Mouse (Mus musculus) mouse embryonic stem cell (cell line): ENCODE measurements around the gene Olfr213.
"Not testable (repeated sequence)": the region's sequence is repeated elsewhere in the genome, so short reads cannot be mapped to it uniquely, and the experiment has no call there.

ENCODE experiments used
- in situ Hi-C, 2 experiments: fragments of 300-500 bp; cut with MboI; formaldehyde crosslinking; loops; 1 replicate in 1 of 2; 3 replicates in 1 of 2; pipeline ENCODE4 v1.14.3; 2019 to 2020; ENCODE audit warnings: low sequenced_read_pairs in 2 of 2, low pct_unique_long_range_greater_than_20kb in 1 of 2, mixed read lengths in 1 of 2; ENCODE audit not compliant: unreplicated experiment in 1 of 2

Gene Olfr213

DNA sequence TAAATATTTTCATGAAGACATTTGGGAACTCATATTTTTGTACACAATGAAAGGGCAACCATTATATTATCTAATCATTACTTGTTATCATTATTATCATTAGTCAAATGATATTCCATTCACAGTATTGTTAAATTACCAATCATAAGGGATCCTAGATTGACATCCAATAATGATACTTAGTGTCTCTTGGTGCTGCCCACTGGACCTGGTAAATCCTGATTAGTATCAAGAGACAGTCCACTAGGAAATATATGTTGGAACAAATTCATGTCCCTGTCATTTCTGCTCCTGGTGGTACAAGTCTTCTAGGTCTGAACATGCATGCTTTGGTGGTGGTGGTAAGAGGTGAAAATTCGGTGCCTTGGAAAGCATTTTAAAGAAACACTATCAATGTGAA lies at the start of gene Olfr213:
TSS of gene Olfr213 (plus strand) at position 301 of the 400 bp plus-strand sequence.
- in situ Hi-C loops = no loop called here

DNA sequence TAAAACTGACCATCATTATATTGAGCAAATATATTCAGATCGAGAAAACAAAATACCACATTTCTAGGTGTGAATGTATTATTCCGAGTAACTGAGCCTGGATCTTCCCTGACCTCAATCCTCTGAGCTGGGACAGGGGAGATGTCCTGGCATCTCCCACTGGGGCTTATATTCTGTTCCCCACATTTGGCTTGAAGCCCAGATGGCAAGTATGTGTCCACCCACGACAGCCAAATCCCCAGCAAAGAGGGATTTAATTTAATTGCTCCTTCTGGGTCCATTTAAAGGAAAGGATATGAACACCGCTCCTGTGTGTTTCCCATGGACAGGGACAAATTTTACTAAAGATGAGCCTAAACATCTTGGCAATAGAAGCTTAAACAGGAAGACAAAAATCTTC lies 49.5 kb upstream of the Olfr213 start, which contains the start of gene Olfr211:
TSS of gene Olfr211 (plus strand) at position 301 of the 400 bp plus-strand sequence.
- in situ Hi-C loops = no loop called here

GRCm38 (mm10) chr6:116493742-116494141 lies 44.5 kb upstream of the Olfr213 start:
- in situ Hi-C loops = no loop called here

DNA sequence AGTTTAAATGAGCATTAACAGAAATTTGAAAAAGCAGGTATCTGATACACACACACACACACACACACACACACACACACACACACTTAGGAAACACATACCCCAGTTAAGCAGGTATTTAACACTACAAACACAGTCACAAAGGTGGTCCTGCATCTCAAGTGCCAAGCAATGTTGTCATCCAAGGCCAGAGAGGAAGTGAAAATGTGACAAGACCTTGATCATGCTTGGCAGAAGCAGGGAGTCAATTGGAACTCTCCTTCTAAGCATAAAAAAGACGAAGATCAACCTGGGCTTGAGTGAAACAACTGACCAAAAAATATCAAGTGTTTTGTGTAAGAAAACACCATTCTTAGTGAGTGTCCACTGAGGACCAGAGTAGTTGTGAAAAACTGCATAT lies 42.3 kb upstream of the Olfr213 start:
- in situ Hi-C loops = no loop called here

DNA sequence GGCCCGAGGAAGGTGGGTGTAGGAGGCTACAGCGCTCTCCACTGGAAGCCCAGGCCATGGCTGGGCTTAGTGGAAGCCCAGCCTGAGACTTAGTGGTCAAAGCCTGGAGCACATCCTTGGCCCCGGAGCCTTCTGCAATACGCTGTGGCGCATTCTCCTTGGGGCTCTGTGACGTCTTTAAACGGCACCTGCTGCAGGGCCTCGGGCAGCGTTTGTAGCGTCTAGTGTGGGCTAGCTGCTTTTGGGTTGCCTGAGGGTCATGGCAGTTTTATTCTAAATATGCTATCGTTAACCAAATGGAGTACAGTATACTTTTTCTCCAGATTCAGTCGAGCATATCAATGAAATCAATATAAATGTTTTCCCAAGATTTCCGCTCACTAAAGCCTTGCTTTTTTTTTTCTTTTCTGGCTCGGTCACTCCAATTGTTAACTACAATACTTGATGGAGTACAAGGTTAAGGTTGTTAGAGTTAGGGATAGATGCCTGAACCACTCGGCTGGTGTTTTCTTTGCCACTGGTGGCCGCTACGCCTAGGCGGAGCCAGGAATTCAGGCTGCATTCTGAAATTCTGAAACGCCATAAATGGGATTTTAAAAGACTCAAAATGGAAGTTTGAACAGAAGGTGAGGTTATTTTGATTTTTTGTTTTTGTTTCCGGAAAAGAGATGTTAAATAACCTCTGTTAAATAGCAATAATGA lies 31.8 kb upstream of the Olfr213 start, which contains the start of gene Olfr212:
TSS of gene Olfr212 (plus strand) at position 215 of the 702 bp plus-strand sequence.
- in situ Hi-C loops = not testable (repeated sequence)

DNA sequence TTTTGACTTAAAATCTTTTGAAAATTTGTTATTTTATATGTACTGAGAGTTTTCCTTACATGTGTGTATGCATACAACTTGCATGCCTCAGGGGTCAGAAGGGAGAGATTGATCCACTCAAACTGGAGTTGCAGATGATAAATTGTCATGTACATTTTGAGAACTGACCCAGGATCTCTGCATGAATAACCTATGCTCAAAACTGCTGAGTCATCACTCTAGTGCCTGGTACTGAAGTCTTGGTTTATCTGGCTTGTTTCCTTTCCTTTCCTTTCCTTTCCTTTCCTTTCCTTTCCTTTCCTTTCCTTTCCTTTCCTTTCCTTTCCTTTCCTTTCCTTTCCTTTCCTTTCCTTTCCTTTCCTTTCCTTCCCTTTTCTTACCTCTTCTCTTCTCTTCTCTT lies 23.4 kb upstream of the Olfr213 start:
- in situ Hi-C loops = no loop called here

GRCm38 (mm10) chr6:116542500-116542899 lies 4.2 kb downstream of the Olfr213 start:
- in situ Hi-C loops = no loop called here

- in situ Hi-C loops = loop anchor here (25.0 kb wide), 3 partner anchors 264 to 364 kb away; partner anchors contain the start of genes Tmcc1 (in 1 of the 2) and Zfand4 (in 1 of the 2)
These were observed 12.6 kb downstream of the Olfr213 start, which contains the start of gene Gm5580 for GRCm38 (mm10) chr6:116550841-116551240. TSS of gene Gm5580 (plus strand) at chr6:116551141.

- in situ Hi-C loops = loop anchor here (25.0 kb wide), 3 partner anchors 267 to 367 kb away; partner anchors contain the start of genes Tmcc1 (in 1 of the 2) and Zfand4 (in 1 of the 2)
These were observed 15.7 kb downstream of the Olfr213 start, which contains the start of gene Olfr214 for GRCm38 (mm10) chr6:116553935-116554334. TSS of gene Olfr214 (plus strand) at chr6:116554235.

DNA sequence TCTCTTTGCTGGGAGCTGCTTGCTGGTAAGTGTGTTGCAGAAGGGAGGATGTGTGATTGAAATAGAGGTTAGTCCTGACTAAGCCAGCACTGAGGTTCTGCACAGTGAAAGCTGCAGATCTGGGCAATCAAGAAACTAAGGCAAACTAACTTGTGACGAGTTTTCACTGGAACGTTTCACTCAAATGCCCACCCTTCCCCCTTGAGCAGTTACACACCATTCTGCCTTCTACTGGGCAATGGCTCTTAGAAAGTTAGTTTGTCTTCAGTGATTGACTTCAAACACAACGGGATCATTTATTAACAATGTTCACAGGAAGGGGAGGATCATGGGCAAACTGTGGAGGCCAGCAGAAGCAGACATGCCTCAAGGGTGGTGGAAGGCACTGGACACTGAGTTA lies 16.7 kb downstream of the Olfr213 start:
- in situ Hi-C loops = loop anchor here (25.0 kb wide), 3 partner anchors 268 to 368 kb away; partner anchors contain the start of genes Tmcc1 (in 1 of the 2) and Zfand4 (in 1 of the 2)

DNA sequence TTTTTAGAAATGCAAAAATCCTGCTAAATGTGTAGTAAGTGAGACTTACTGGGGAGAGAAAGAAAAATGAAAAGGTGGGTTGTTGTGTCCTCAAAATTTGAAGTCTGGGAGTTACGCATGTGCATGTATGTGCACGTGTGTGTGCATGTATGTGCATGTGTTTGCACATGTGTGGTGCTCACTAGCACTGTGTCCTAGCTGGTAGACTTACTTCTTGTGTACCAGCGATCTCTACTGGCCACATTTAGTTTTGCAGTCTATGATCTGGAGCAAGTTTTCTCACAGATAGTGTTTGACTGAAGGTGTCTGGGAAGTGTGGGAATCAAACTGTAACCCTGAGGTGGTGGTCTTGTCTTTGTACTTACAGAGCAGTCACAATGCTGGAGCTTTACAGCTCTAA lies 31.6 kb downstream of the Olfr213 start:
- in situ Hi-C loops = loop anchor here (25.0 kb wide), 3 partner anchors 283 to 383 kb away; partner anchors contain the start of genes Tmcc1 (in 1 of the 2) and Zfand4 (in 1 of the 2)

- in situ Hi-C loops = no loop called here
These were observed 45.8 kb downstream of the Olfr213 start, which contains the start of gene Olfr215 for GRCm38 (mm10) chr6:116584095-116584494. TSS of gene Olfr215 (minus strand) at chr6:116584195.
